In genomic region chr10:121303559-121303958, GRCm38 (mm10) we compare ENCODE assay signal across 33 mouse cellular contexts.
"Had no signal": no experiment of that assay in that cellular context is flagged by ENCODE, and none has a peak within 500 bp of the region (broad histone marks: within the 10 kb centered on the region; RNA-seq: fewer than 3 reads in every experiment).

No protein-coding gene starts in this region.

- H3K9me3 ChIP-seq: heart, embryonic 10.5 days; heart, embryonic 12.5 days; heart, embryonic 13.5 days; heart, embryonic 15.5 days; hindbrain, embryonic 10.5 days; hindbrain, embryonic 12.5 days; hindbrain, embryonic 13.5 days; hindbrain, embryonic 15.5 days; intestine, embryonic 15.5 days; kidney, embryonic 15.5 days had no signal

- H3K36me3 ChIP-seq: heart, embryonic 10.5 days; heart, embryonic 12.5 days; heart, embryonic 13.5 days; heart, embryonic 15.5 days; hindbrain, embryonic 12.5 days; intestine, embryonic 15.5 days; kidney, embryonic 15.5 days had no signal

- H3K9ac ChIP-seq: heart, embryonic 12.5 days; heart, embryonic 13.5 days; heart, embryonic 15.5 days; hindbrain, embryonic 12.5 days; hindbrain, embryonic 13.5 days; hindbrain, embryonic 14.5 days; hindbrain, embryonic 15.5 days; intestine, embryonic 15.5 days; kidney, embryonic 15.5 days had no signal

- DNase-seq: heart, postnatal 10 days; heart, postnatal 14 days; heart, postnatal 36 days; kidney, adult 11 months; kidney, adult 18-20 months; kidney, adult 2 months; kidney, adult 8-10 months; kidney, adult 9 months; kidney, postnatal 10 days; kidney, postnatal 14 days; kidney, postnatal 25 days; kidney, postnatal 36 days; kidney, postnatal 4 days; layer of hippocampus, adult 9-11 months; layer of hippocampus, postnatal 36 days had no signal

- H3K4me2 ChIP-seq: heart, embryonic 11.5 days; heart, embryonic 12.5 days; heart, embryonic 13.5 days; heart, embryonic 15.5 days; hindbrain, embryonic 12.5 days; hindbrain, embryonic 13.5 days; hindbrain, embryonic 14.5 days; hindbrain, embryonic 15.5 days; intestine, embryonic 15.5 days; kidney, embryonic 15.5 days had no signal

- H3K4me1 ChIP-seq: heart, embryonic 12.5 days; heart, embryonic 15.5 days; intestine, embryonic 15.5 days had no signal

- H3K27ac ChIP-seq: heart, embryonic 10.5 days; heart, embryonic 13.5 days; heart, embryonic 15.5 days; hindbrain, embryonic 10.5 days; hindbrain, embryonic 12.5 days; hindbrain, embryonic 13.5 days; hindbrain, embryonic 14.5 days; hindbrain, embryonic 15.5 days; hindbrain, postnatal 0 days; intestine, embryonic 15.5 days; kidney, embryonic 15.5 days; kidney, postnatal 0 days; layer of hippocampus, adult 2 months had no signal

- ATAC-seq: hindbrain, embryonic 16.5 days; hindbrain, postnatal 0 days; inflammation-experienced regulatory T-cells, adult 6 months; intestine, embryonic 15.5 days; intestine, postnatal 0 days had no signal

- H3K27me3 ChIP-seq: hindbrain, embryonic 12.5 days; hindbrain, embryonic 13.5 days; hindbrain, embryonic 15.5 days; intestine, embryonic 15.5 days had no signal

- H3K4me3 ChIP-seq: heart, embryonic 10.5 days; heart, embryonic 12.5 days; heart, embryonic 13.5 days; heart, embryonic 15.5 days; hindbrain, embryonic 10.5 days; hindbrain, embryonic 12.5 days; hindbrain, embryonic 13.5 days; hindbrain, embryonic 15.5 days; intestine, embryonic 15.5 days; kidney, embryonic 15.5 days; layer of hippocampus, adult 2 months had no signal
